Mouse (Mus musculus): ENCODE data around the gene Slc43a1.

DNA sequence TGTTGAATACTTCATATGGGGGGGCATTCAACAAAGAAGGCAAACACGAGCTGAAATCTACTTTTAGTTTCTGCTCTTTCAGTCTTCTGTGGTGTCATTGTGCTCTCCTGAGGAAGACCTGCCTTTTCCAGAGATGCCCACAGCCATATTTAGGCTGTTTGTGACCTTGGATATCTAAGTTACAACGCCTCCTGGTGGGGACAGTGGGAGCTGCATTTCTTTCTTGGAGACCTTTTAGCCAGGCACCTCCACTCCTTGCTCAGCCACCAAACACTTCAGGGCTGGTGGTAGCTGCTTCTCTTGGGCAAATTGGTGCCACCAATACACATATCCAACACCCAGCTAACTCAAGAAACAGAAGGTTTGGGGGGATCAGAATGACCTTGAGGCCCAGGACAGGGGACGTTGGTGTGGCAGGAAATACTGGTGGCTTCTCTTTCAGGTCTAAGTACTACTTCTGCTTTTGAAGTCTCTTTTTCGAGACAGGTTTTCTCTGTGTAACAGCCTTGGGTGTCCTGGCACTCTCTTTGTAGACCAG lies 32.0 kb downstream of the Slc43a1 start:
- TF ChIP-seq CTCF (IDR thresholded peaks at IDR 0.05) (peak; percentile 54), EP300 (IDR thresholded peaks at IDR 0.05) (no peak)

All from lung, postnatal 0 days (tissue).